Mouse (Mus musculus) neural tube, embryonic 14.5 days (tissue): Measurements from ENCODE around the gene Avpr2. TPM values are rescaled to one million over a fixed set of nuclear protein-coding genes. Genes with fewer than 3 reads are reported as not detected.

Experiments used
- ATAC-seq: fragments of 200-750 bp; cut with Nextera tagmentation; 2 replicates; pipeline ENCODE4 v1.8.0; 2017; ENCODE audit warnings: low read depth, mild to moderate bottlenecking, moderate TSS enrichment, moderate library complexity
- H3K27ac ChIP-seq: fragments of 300-500 bp; sonication (generic); 2 replicates; pipeline ENCODE4 v1.5.1; 2014; ENCODE audit warnings: low read depth, mild to moderate bottlenecking, control low read depth, low read length, moderate library complexity, mixed read lengths
- H3K27me3 ChIP-seq: fragments of 300-500 bp; sonication (generic); 2 replicates; pipeline ENCODE4 v1.6.1; 2014; ENCODE audit warnings: low read length; ENCODE audit not compliant: control insufficient read depth, insufficient read depth
- H3K36me3 ChIP-seq: fragments of 300-500 bp; sonication (generic); 2 replicates; pipeline ENCODE4 v1.6.1; 2014; ENCODE audit warnings: low read length, mixed read lengths; ENCODE audit not compliant: control insufficient read depth, insufficient read depth
- H3K4me1 ChIP-seq: fragments of 300-500 bp; sonication (generic); 2 replicates; pipeline ENCODE4 v1.6.1; 2014; ENCODE audit warnings: low read length; ENCODE audit not compliant: control insufficient read depth, insufficient read depth
- H3K4me2 ChIP-seq: fragments of 300-500 bp; sonication (generic); 2 replicates; pipeline ENCODE4 v1.6.1; 2014; ENCODE audit warnings: mild to moderate bottlenecking, low read depth, low read length, control low read depth
- H3K4me3 ChIP-seq: fragments of 300-500 bp; sonication (generic); 2 replicates; pipeline ENCODE4 v1.5.1; 2014; ENCODE audit warnings: low read depth, low read length, control low read depth, mixed read lengths
- H3K9ac ChIP-seq: fragments of 300-500 bp; sonication (generic); replicated peaks from 2 replicates; pipeline ENCODE4 v1.6.1; 2014; ENCODE audit warnings: low read depth, mild to moderate bottlenecking, control low read depth, low read length, mixed read lengths
- H3K9me3 ChIP-seq: fragments of 300-500 bp; sonication (generic); 2 replicates; pipeline ENCODE4 v1.6.1; 2016; ENCODE audit warnings: low read length; ENCODE audit not compliant: control insufficient read depth
- WGBS: fragments of 180-500 bp; shearing (Covaris S2); extraction: QIAGEN DNeasy Blood & Tissue Kit; methylation state at CpG from one replicate; pipeline ENCODE4 v1.1.7; 2014; 5-methylcytosine and 5-hydroxymethylcytosine counted together
- polyA plus RNA-seq: library from polyadenylated mRNA; unstranded; fragments of >200 nt; fragmentation: Nextera tagmentation; extraction: Ambion mirVana; gene quantifications from 2 replicates; pipeline ENCODE4 v1.2.1, GENCODE M21; 2014

Avpr2 gene
- 0.09 TPM in 1 of 2 replicates, not detected in the other for polyA plus RNA-seq

- 79% methylated on average over 6 of the region's 6 CpGs for WGBS
- no peaks in the 10 kb centered on the region for H3K27me3 ChIP-seq
- no peak within 1 kb of the TSS for H3K9ac ChIP-seq
- H3K36me3 ChIP-seq = no peaks in the 10 kb centered on the region
- H3K4me1 ChIP-seq = no peaks in the 10 kb centered on the region
- no peak within 1 kb of the TSS for H3K4me3 ChIP-seq
- no peak within 1 kb of the TSS for H3K27ac ChIP-seq
- H3K9me3 ChIP-seq = no peaks in the 10 kb centered on the region
- no peak for ATAC-seq
- H3K4me2 ChIP-seq = no peak within 1 kb of the TSS
These were observed at the start of gene Avpr2 for GRCm38 (mm10) chrX:73891551-73892152. Gene Avpr2, plus strand, starts transcription at chrX:73892102.

GRCm38 (mm10) chrX:73854326-73855086 lies 37.4 kb upstream of the Avpr2 start:
- Histone ChIP-seq H3K27me3 (no peaks in the 10 kb centered on the region), H3K27ac (no peak overlapping the region), H3K4me2 (no peak overlapping the region), H3K4me1 (no peaks in the 10 kb centered on the region), H3K9me3 (no peaks in the 10 kb centered on the region), H3K9ac (no peak overlapping the region), H3K36me3 (no peaks in the 10 kb centered on the region), H3K4me3 (no peak overlapping the region)
- 84% methylated on average over 8 of the region's 9 CpGs for WGBS
- ATAC-seq = no peak

- ATAC-seq = no peak
- Histone ChIP-seq H3K27me3 (no peaks in the 10 kb centered on the region), H3K4me1 (no peaks in the 10 kb centered on the region), H3K9ac (no peak overlapping the region), H3K9me3 (no peaks in the 10 kb centered on the region), H3K4me3 (no peak overlapping the region), H3K27ac (no peak overlapping the region), H3K36me3 (no peaks in the 10 kb centered on the region), H3K4me2 (no peak overlapping the region)
- WGBS = 86% methylated on average over 3 of the region's 3 CpGs
These were observed 36.9 kb upstream of the Avpr2 start for GRCm38 (mm10) chrX:73855087-73855408.

DNA sequence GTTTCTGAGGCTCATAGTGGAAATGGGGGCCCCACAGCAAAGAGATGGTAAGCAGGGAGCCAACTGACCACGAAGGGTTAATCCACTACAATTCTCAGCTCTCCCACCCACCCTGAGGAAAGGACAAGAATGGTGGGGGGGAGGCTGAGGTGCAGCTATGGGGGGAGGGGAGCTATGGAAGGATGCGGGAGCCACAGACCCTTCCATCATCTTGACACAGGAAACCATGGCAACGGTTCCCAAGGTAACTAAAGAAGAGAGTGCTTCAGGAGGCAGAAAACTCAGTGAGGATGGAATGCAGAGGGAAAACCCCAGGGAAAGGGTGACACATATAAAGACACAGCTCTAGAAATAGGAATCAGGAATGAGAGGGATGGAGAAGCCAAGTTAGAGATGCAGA lies 27.2 kb upstream of the Avpr2 start:
- no peak overlapping the region for H3K4me3 ChIP-seq
- 0 out of 2 replicates have a peak, but pooled peaks cover 4% of the 10 kb centered on the region for H3K36me3 ChIP-seq
- H3K9ac ChIP-seq = no peak overlapping the region
- WGBS = 43% methylated on average over 3 of the region's 3 CpGs
- H3K4me1 ChIP-seq = no peaks in the 10 kb centered on the region
- H3K27ac ChIP-seq = no peak overlapping the region
- no peaks in the 10 kb centered on the region for H3K27me3 ChIP-seq
- H3K9me3 ChIP-seq = no peaks in the 10 kb centered on the region
- H3K4me2 ChIP-seq = no peak overlapping the region
- peak; percentile 80 for ATAC-seq

DNA sequence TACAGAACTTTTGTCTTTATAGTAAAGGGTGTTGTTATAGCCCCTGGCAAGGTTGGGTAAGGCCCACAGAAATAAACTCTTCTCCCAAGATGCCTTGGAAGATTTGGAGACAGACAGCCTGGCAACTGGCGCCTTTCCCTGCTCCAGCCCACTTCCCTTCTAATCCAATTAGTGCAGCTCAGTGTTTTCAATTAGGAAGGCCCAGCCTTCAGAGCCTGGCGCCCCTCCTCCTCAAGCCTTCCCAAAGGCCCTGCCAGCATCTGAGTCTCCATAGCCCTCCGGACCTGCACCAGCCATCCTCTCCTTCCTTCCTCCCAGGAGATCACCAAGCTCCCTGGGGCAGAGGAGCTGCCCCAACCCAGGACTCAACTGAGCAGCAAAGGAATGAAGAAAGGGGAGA lies 24.6 kb upstream of the Avpr2 start:
- Histone ChIP-seq H3K9ac (no peak overlapping the region), H3K27me3 (no peaks in the 10 kb centered on the region), H3K27ac (no peak overlapping the region), H3K4me3 (no peak overlapping the region), H3K9me3 (no peaks in the 10 kb centered on the region), H3K4me2 (no peak overlapping the region), H3K36me3 (0 out of 2 replicates have a peak, but pooled peaks cover 4% of the 10 kb centered on the region), H3K4me1 (no peaks in the 10 kb centered on the region)
- ATAC-seq = no peak
- 32% methylated on average over 3 of the region's 3 CpGs for WGBS

- no peaks in the 10 kb centered on the region for H3K9me3 ChIP-seq
- WGBS = 76% methylated on average over 1 of the region's 1 CpGs
- H3K4me2 ChIP-seq = no peak overlapping the region
- H3K27me3 ChIP-seq = no peaks in the 10 kb centered on the region
- H3K4me3 ChIP-seq = no peak overlapping the region
- H3K9ac ChIP-seq = no peak overlapping the region
- 0 out of 2 replicates have a peak, but pooled peaks cover 4% of the 10 kb centered on the region for H3K36me3 ChIP-seq
- no peak overlapping the region for H3K27ac ChIP-seq
- no peak for ATAC-seq
- H3K4me1 ChIP-seq = no peaks in the 10 kb centered on the region
These were observed 24.1 kb upstream of the Avpr2 start for GRCm38 (mm10) chrX:73867852-73868251.

- Histone ChIP-seq H3K36me3 (0 out of 2 replicates have a peak, but pooled peaks cover 4% of the 10 kb centered on the region), H3K9me3 (no peaks in the 10 kb centered on the region), H3K4me3 (no peak overlapping the region), H3K27me3 (no peaks in the 10 kb centered on the region), H3K9ac (no peak overlapping the region), H3K4me1 (no peaks in the 10 kb centered on the region), H3K4me2 (no peak overlapping the region), H3K27ac (no peak overlapping the region)
- ATAC-seq = no peak
- 14% methylated on average over 5 of the region's 5 CpGs for WGBS
These were observed 22.6 kb upstream of the Avpr2 start for GRCm38 (mm10) chrX:73869334-73869733.

- Histone ChIP-seq H3K4me2 (no peak overlapping the region), H3K27ac (no peak overlapping the region), H3K9ac (no peak overlapping the region), H3K4me3 (no peak overlapping the region), H3K27me3 (no peaks in the 10 kb centered on the region), H3K9me3 (no peaks in the 10 kb centered on the region), H3K4me1 (no peaks in the 10 kb centered on the region), H3K36me3 (0 out of 2 replicates have a peak, but pooled peaks cover 4% of the 10 kb centered on the region)
- ATAC-seq = no peak
These were observed 20.4 kb upstream of the Avpr2 start for GRCm38 (mm10) chrX:73871474-73871873.

DNA sequence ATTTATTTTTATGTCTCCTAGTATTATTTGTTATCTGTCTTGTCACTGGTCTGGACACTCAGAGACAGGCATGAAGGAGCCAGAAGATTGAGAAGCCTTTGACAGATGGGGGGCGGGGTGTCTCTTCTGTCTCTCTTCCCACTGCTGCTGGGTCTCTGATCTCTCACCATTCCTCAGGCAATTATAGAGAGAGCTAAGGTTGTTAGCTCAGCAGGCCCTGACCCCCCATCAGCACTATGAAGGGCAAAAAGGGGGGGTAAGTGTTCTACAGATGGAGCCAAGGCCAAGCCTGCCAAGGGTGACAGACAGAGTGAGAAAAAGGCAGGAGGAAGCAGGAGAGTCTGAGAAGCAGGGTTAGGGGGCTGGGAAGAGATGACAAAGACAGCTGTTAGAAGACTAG lies 19.9 kb upstream of the Avpr2 start:
- H3K9ac ChIP-seq = no peak overlapping the region
- 53% methylated on average over 1 of the region's 1 CpGs for WGBS
- no peaks in the 10 kb centered on the region for H3K4me1 ChIP-seq
- no peak overlapping the region for H3K27ac ChIP-seq
- ATAC-seq = no peak
- H3K27me3 ChIP-seq = no peaks in the 10 kb centered on the region
- H3K36me3 ChIP-seq = 0 out of 2 replicates have a peak, but pooled peaks cover 4% of the 10 kb centered on the region
- no peaks in the 10 kb centered on the region for H3K9me3 ChIP-seq
- no peak overlapping the region for H3K4me3 ChIP-seq
- H3K4me2 ChIP-seq = no peak overlapping the region
